ENCODE assay signal across 15 mouse cellular contexts in the genomic region with DNA sequence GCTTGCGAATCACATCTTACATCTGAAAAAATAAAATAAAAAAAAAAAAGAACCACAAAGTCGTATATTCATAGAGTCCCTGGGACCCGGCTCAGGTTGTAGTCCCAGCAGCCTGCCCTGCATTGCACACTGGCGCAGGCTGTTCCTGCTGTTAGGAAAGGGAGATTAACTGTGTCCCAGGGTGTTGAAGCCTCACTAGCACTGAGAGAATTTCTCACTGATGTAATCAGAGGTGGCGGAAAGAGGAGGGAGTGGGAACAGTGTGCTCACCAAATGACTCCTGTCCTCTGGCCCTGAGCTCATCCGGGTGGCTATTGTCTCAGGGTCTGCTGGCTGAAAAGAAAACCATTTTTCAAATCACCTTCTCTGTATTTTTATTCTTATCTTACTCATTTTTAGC. TPM values are rescaled to one million over a fixed set of nuclear protein-coding genes. Genes with fewer than 3 reads are reported as not detected.
A peak's percentile ranks its signal among the peaks of the same experiment; 100 is the strongest.
DNase-seq lines count a peak whose midpoint lies in the region; ATAC-seq and TF ChIP-seq lines count a peak whose summit lies in the region.
"Had no signal": no experiment of that assay in that cellular context is flagged by ENCODE, and none has a peak within 500 bp of the region (broad histone marks: within the 10 kb centered on the region; RNA-seq: fewer than 3 reads in every experiment).

No protein-coding gene starts in this region.

- no peaks in the 10 kb centered on the region for H3K9me3 ChIP-seq in forebrain, embryonic 14.5 days (replicated peaks; ENCODE audit: control insufficient read depth, low read length)
- H3K9me3 ChIP-seq in forebrain, embryonic 16.5 days (ENCODE audit: control insufficient read depth, low read length): no peaks in the 10 kb centered on the region
- H3K9me3 ChIP-seq in midbrain, embryonic 11.5 days (ENCODE audit: control insufficient read depth, low read length): no peaks in the 10 kb centered on the region
- no peaks in the 10 kb centered on the region for H3K9me3 ChIP-seq in midbrain, postnatal 0 days (ENCODE audit: low read length)
- H3K9me3 ChIP-seq: embryonic facial prominence, embryonic 13.5 days had no signal

- no peak overlapping the region for H3K9ac ChIP-seq in forebrain, embryonic 14.5 days (ENCODE audit: low read length)
- H3K9ac ChIP-seq in forebrain, embryonic 16.5 days (replicated peaks; ENCODE audit: low read depth, low read length): no peak overlapping the region
- H3K9ac ChIP-seq in midbrain, embryonic 11.5 days (ENCODE audit: low read length): no peak overlapping the region
- H3K9ac ChIP-seq in midbrain, postnatal 0 days (replicated peaks; ENCODE audit: low read length, poor library complexity, severe bottlenecking): no peak overlapping the region
- H3K9ac ChIP-seq: embryonic facial prominence, embryonic 13.5 days had no signal

- DNase-seq in forebrain, embryonic 14.5 days (ENCODE audit: low spot score): peak; percentile 16
- peak; percentile 75 for DNase-seq in midbrain, embryonic 11.5 days (ENCODE audit: low spot score, missing footprints)
- DNase-seq in midbrain, postnatal 0 days (ENCODE audit: low spot score): no peak
- DNase-seq in heart, postnatal 14 days: peak; percentile 11 to 22
- DNase-seq in retina, postnatal 7 days (ENCODE audit: low read depth, low spot score): peak; percentile 0
- no peak for DNase-seq in yolk sac, embryonic 10.5 days (ENCODE audit: low spot score)
- no peak for DNase-seq in adrenal gland, postnatal 36 days
- DNase-seq: cerebellum, adult 2 months; kidney, adult 9 months; right cerebral cortex, postnatal 14 days had no signal

- no peak overlapping the region for H3K4me2 ChIP-seq in forebrain, embryonic 14.5 days (ENCODE audit: low read length)
- H3K4me2 ChIP-seq in forebrain, embryonic 16.5 days (ENCODE audit: low read length): no peak overlapping the region
- no peak overlapping the region for H3K4me2 ChIP-seq in midbrain, embryonic 11.5 days
- no peak overlapping the region for H3K4me2 ChIP-seq in midbrain, postnatal 0 days (ENCODE audit: low read depth, low read length, poor library complexity, severe bottlenecking)
- H3K4me2 ChIP-seq: embryonic facial prominence, embryonic 13.5 days had no signal

- no peak overlapping the region for H3K4me3 ChIP-seq in forebrain, embryonic 14.5 days (ENCODE audit: low read depth, low read length)
- no peak overlapping the region for H3K4me3 ChIP-seq in forebrain, embryonic 16.5 days (replicated peaks; ENCODE audit: low read length)
- H3K4me3 ChIP-seq in midbrain, embryonic 11.5 days (ENCODE audit: low read depth, low read length): no peak overlapping the region
- no peak overlapping the region for H3K4me3 ChIP-seq in midbrain, postnatal 0 days (ENCODE audit: low read depth, low read length)
- H3K4me3 ChIP-seq: embryonic facial prominence, embryonic 13.5 days had no signal

- H3K4me1 ChIP-seq in forebrain, embryonic 14.5 days (ENCODE audit: control insufficient read depth, insufficient read depth, low read length): peaks cover 4% of the 10 kb centered on the region; the same call in 1 of the 2 replicates
- H3K4me1 ChIP-seq in forebrain, embryonic 16.5 days (replicated peaks; ENCODE audit: control insufficient read depth, insufficient read depth, low read length): no peaks in the 10 kb centered on the region
- no peaks in the 10 kb centered on the region for H3K4me1 ChIP-seq in midbrain, embryonic 11.5 days (ENCODE audit: control insufficient read depth, insufficient read depth, low read length)
- no peaks in the 10 kb centered on the region for H3K4me1 ChIP-seq in midbrain, postnatal 0 days (ENCODE audit: insufficient read depth, low read length)
- H3K4me1 ChIP-seq: embryonic facial prominence, embryonic 13.5 days had no signal

- no peak for TF ChIP-seq CTCF in midbrain, postnatal 0 days (IDR thresholded peaks at IDR 0.05)

- intact Hi-C loops in heart, postnatal 14 days (cut with DNase I): loop anchor here (5.0 kb wide), 1 partner anchor 58 kb away; no protein-coding TSS in a partner anchor

- no peak overlapping the region for H3K27ac ChIP-seq in forebrain, embryonic 14.5 days (ENCODE audit: low read depth, low read length)
- H3K27ac ChIP-seq in forebrain, embryonic 16.5 days (ENCODE audit: low read length): no peak overlapping the region
- H3K27ac ChIP-seq in midbrain, embryonic 11.5 days (ENCODE audit: low read depth, low read length): no peak overlapping the region
- no peak overlapping the region for H3K27ac ChIP-seq in midbrain, postnatal 0 days (ENCODE audit: low read depth, low read length)
- H3K27ac ChIP-seq: embryonic facial prominence, embryonic 13.5 days; stomach, postnatal 0 days had no signal

- WGBS in forebrain, embryonic 14.5 days: 17% methylated on average over 6 of the region's 6 CpGs
- 16% methylated on average over 6 of the region's 6 CpGs for WGBS in forebrain, embryonic 16.5 days
- WGBS in midbrain, embryonic 11.5 days: 30% methylated on average over 6 of the region's 6 CpGs
- 26% methylated on average over 6 of the region's 6 CpGs for WGBS in midbrain, postnatal 0 days

- no peaks in the 10 kb centered on the region for H3K36me3 ChIP-seq in forebrain, embryonic 14.5 days (ENCODE audit: control insufficient read depth, insufficient read depth, low read length)
- H3K36me3 ChIP-seq in forebrain, embryonic 16.5 days (ENCODE audit: control insufficient read depth, insufficient read depth): no peaks in the 10 kb centered on the region
- no peaks in the 10 kb centered on the region for H3K36me3 ChIP-seq in midbrain, embryonic 11.5 days (ENCODE audit: control insufficient read depth, insufficient read depth, low read length)
- no peaks in the 10 kb centered on the region for H3K36me3 ChIP-seq in midbrain, postnatal 0 days (ENCODE audit: insufficient read depth, low read length)
- H3K36me3 ChIP-seq: embryonic facial prominence, embryonic 13.5 days had no signal

- no peaks in the 10 kb centered on the region for H3K27me3 ChIP-seq in forebrain, embryonic 14.5 days (replicated peaks; ENCODE audit: control insufficient read depth, insufficient read depth, low read length)
- H3K27me3 ChIP-seq in forebrain, embryonic 16.5 days (replicated peaks; ENCODE audit: control insufficient read depth, insufficient read depth, low read length): no peaks in the 10 kb centered on the region
- H3K27me3 ChIP-seq in midbrain, embryonic 11.5 days (ENCODE audit: control insufficient read depth, insufficient read depth, low read length): no peaks in the 10 kb centered on the region
- H3K27me3 ChIP-seq in midbrain, postnatal 0 days (ENCODE audit: insufficient read depth, low read length): no peaks in the 10 kb centered on the region

- 0 out of 2 replicates have a peak, but pooled peaks have one; percentile 23 for ATAC-seq in forebrain, embryonic 14.5 days
- no peak for ATAC-seq in forebrain, embryonic 16.5 days
- ATAC-seq in midbrain, embryonic 11.5 days (ENCODE audit: low FRiP score): 0 out of 2 replicates have a peak, but pooled peaks have one; percentile 35
- ATAC-seq in midbrain, postnatal 0 days (ENCODE audit: low FRiP score): no peak

RNA-seq across cellular contexts. Expression of a gene that starts 24.6 kb away (rescaled TPM):
- 0.74 and 0.91 TPM in 2 replicates for polyA plus RNA-seq in forebrain, embryonic 14.5 days (2014; fragmentation: Nextera tagmentation; extraction: Ambion mirVana)
- 1.6 and 2.8 TPM in 2 replicates for polyA plus RNA-seq in forebrain, embryonic 16.5 days (2015; fragmentation: Nextera tagmentation; extraction: Ambion mirVana)
- polyA plus RNA-seq in midbrain, embryonic 11.5 days (2014; fragmentation: Nextera tagmentation; extraction: Ambion mirVana): 0.31 and 0.48 TPM in 2 replicates
- 30.5 and 38.7 TPM in 2 replicates for total RNA-seq in midbrain, postnatal 0 days (2014; rRNA removed)
- polyA plus RNA-seq in midbrain, postnatal 0 days (2015; fragmentation: Nextera tagmentation; extraction: Ambion mirVana): 16.4 and 17.1 TPM in 2 replicates
- 10 to 100 TPM; 43.7 to 47.6 TPM for total RNA-seq in heart, postnatal 14 days (2021)
- total RNA-seq in adrenal gland, postnatal 36 days (2021): 1 to 10 TPM; 2.7 to 2.9 TPM
- total RNA-seq: common myeloid progenitor, adult 5-6 weeks; hematopoietic stem cell, adult 5-6 weeks had no signal

Comparison
In these comparisons a context has a peak if more than half of its experiments do, and no peak if none do; other contexts are left out.
1. ATAC-seq: peak in forebrain, embryonic 14.5 days (single experiment) and midbrain, embryonic 11.5 days (single experiment); none in forebrain, embryonic 16.5 days (single experiment) and midbrain, postnatal 0 days (single experiment).
2. DNase-seq: peak in forebrain, embryonic 14.5 days (single experiment), midbrain, embryonic 11.5 days (single experiment), heart, postnatal 14 days (2 of 2) and retina, postnatal 7 days (single experiment); none in midbrain, postnatal 0 days (single experiment), yolk sac, embryonic 10.5 days (single experiment) and adrenal gland, postnatal 36 days (0 of 2).